Mouse (Mus musculus) spleen, adult 2 months (tissue): ENCODE measurements around the gene Mbd6.

Source experiments
- CTCF ChIP-seq: fragments of 200-500 bp; IDR thresholded peaks from 2 replicates; pipeline ENCODE4 v1.5.1; 2011; ENCODE audit warnings: mild to moderate bottlenecking, inconsistent platforms; ENCODE audit not compliant: insufficient read depth, insufficient read length, insufficient replicate concordance; ENCODE audit errors: extremely low read depth
- POLR2A ChIP-seq: fragments of 200-500 bp; IDR thresholded peaks from 2 replicates; pipeline ENCODE4 v1.6.1; 2011; ENCODE audit warnings: low read depth, low read length, inconsistent platforms

GRCm38 (mm10) chr10:127324495-127324894, 35.7 kb upstream of the Mbd6 start:
- TF ChIP-seq CTCF (peak; percentile 39; the same call in 1 of the 2 replicates), POLR2A (no peak)
